Mouse (Mus musculus) embryonic facial prominence, embryonic 14.5 days (tissue): ENCODE measurements at regions not wholly inside any gene's neighbourhood (a gene's known extent, or its start where the extent isn't known, plus 50 kb on each side); places are given as distances from the start of the nearest gene placed in this dataset.

Experiments used
- ATAC-seq: fragments of 200-750 bp; cut with Nextera tagmentation; 2 replicates; pipeline ENCODE4 v1.8.0; 2017; ENCODE audit warnings: low read depth, moderate number of reproducible peaks, moderate TSS enrichment
- DNase-seq: peaks from one replicate; pipeline ENCODE4 v3.0.0-alpha.2; 2015; ENCODE audit warnings: low spot score
- H3K27ac ChIP-seq: fragments of 300-500 bp; sonication (generic); replicated peaks from 2 replicates; pipeline ENCODE4 v1.5.1; 2014; ENCODE audit warnings: low read depth, mild to moderate bottlenecking, low read length, moderate library complexity
- H3K27me3 ChIP-seq: fragments of 300-500 bp; sonication (generic); replicated peaks from 2 replicates; pipeline ENCODE4 v1.6.1; 2014; ENCODE audit warnings: low read length; ENCODE audit not compliant: control insufficient read depth, insufficient read depth
- H3K36me3 ChIP-seq: fragments of 300-500 bp; sonication (generic); 2 replicates; pipeline ENCODE4 v1.6.1; 2014; ENCODE audit warnings: low read length, mixed read lengths; ENCODE audit not compliant: control insufficient read depth, insufficient read depth
- H3K4me1 ChIP-seq: fragments of 300-500 bp; sonication (generic); 2 replicates; pipeline ENCODE4 v1.6.1; 2014; ENCODE audit warnings: antibody characterized with exemption, low read length; ENCODE audit not compliant: control insufficient read depth, insufficient read depth
- H3K4me2 ChIP-seq: fragments of 300-500 bp; sonication (generic); 2 replicates; pipeline ENCODE4 v1.6.1; 2014; ENCODE audit warnings: low read depth, mild to moderate bottlenecking, low read length, moderate library complexity, mixed read lengths
- H3K4me3 ChIP-seq: fragments of 300-500 bp; sonication (generic); 2 replicates; pipeline ENCODE4 v1.5.1; 2014; ENCODE audit warnings: low read depth, mild to moderate bottlenecking, low read length
- H3K9ac ChIP-seq: fragments of 300-500 bp; sonication (generic); 2 replicates; pipeline ENCODE4 v1.6.1; 2014; ENCODE audit warnings: low read depth, mild to moderate bottlenecking, low read length, moderate library complexity, mixed read lengths
- H3K9me3 ChIP-seq: fragments of 300-500 bp; sonication (generic); 2 replicates; pipeline ENCODE4 v1.6.1; 2016; ENCODE audit warnings: low read length; ENCODE audit not compliant: control insufficient read depth
- WGBS: fragments of 180-500 bp; shearing (Covaris S2); extraction: QIAGEN DNeasy Blood & Tissue Kit; methylation state at CpG from one replicate; pipeline ENCODE4 v1.1.7; 2014; 5-methylcytosine and 5-hydroxymethylcytosine counted together

- no peaks in the 10 kb centered on the region for H3K27me3 ChIP-seq
- no peak overlapping the region for H3K4me2 ChIP-seq
- no peak overlapping the region for H3K4me3 ChIP-seq
- ATAC-seq = no peak
- no peaks in the 10 kb centered on the region for H3K4me1 ChIP-seq
- no peak for DNase-seq
- 87% methylated on average over 16 of the region's 16 CpGs for WGBS
- H3K36me3 ChIP-seq = no peaks in the 10 kb centered on the region
- H3K9ac ChIP-seq = no peak overlapping the region
- no peaks in the 10 kb centered on the region for H3K9me3 ChIP-seq
- no peak overlapping the region for H3K27ac ChIP-seq
These were observed 276.3 kb upstream of the Zdhhc25 start for GRCm38 (mm10) chr15:88323584-88324375.

DNA sequence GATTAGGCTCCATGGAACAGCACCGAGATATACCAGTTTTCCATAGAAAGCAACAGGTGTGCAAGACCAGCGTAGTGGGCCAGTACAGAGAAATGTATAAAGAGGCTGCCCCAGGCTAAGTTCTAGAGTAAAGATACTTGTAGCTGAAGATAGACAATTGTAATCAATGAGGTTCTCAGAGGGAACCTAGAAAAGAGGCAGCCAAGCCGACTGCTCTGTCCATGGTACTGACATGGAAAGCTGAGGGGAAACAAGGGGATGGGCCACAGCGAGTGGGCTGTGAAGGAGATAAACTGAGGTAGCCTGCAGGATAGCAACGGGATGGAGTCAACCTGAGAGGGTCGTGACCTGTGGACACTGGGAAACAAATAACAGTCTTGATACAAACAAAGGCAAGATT, 275.0 kb upstream of the Zdhhc25 start:
- no peak overlapping the region for H3K27ac ChIP-seq

DNA sequence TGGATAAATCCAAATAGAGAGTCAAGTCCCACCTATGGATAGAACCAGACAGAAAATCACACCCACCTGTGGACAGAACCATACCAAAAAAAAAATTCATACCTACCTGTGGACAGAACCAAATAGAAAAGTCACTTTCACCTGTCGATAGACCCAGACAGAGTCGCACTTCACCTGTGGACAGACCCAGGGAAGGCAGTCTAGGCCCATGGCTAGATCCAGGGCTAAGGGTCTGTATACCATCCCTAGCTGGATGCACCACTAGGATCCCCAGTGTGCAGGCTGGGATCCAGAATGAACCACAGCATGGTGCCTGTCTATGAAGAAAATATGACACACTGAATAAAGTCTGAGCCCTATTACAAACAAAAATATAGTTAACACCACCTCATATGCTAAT, 246.9 kb upstream of the Zdhhc25 start:
- Histone ChIP-seq H3K4me2 (no peak overlapping the region), H3K4me3 (no peak overlapping the region), H3K27me3 (no peaks in the 10 kb centered on the region), H3K27ac (no peak overlapping the region), H3K36me3 (no peaks in the 10 kb centered on the region), H3K4me1 (no peaks in the 10 kb centered on the region), H3K9me3 (no peaks in the 10 kb centered on the region), H3K9ac (no peak overlapping the region)
- DNase-seq (no peak), ATAC-seq (no peak)
- WGBS = 87% methylated on average over 2 of the region's 2 CpGs

More for the DNA sequence above, 275.0 kb upstream of the Zdhhc25 start:
- no peak overlapping the region for H3K4me2 ChIP-seq
- ATAC-seq (no peak), DNase-seq (peak; percentile 12)
- H3K36me3 ChIP-seq = no peaks in the 10 kb centered on the region
- no peaks in the 10 kb centered on the region for H3K4me1 ChIP-seq
- 50% methylated on average over 6 of the region's 6 CpGs for WGBS
- no peaks in the 10 kb centered on the region for H3K9me3 ChIP-seq
- no peak overlapping the region for H3K9ac ChIP-seq
- no peak overlapping the region for H3K4me3 ChIP-seq
- no peaks in the 10 kb centered on the region for H3K27me3 ChIP-seq

GRCm38 (mm10) chr15:88360375-88361035, 239.6 kb upstream of the Zdhhc25 start:
- H3K36me3 ChIP-seq = no peaks in the 10 kb centered on the region
- H3K4me2 ChIP-seq = no peak overlapping the region
- DNase-seq (peak; percentile 73), ATAC-seq (0 out of 2 replicates have a peak, but pooled peaks have one; percentile 33)
- no peak overlapping the region for H3K27ac ChIP-seq
- H3K4me3 ChIP-seq = no peak overlapping the region
- H3K4me1 ChIP-seq = no peaks in the 10 kb centered on the region; the same call in 1 of the 2 replicates
- H3K27me3 ChIP-seq = no peaks in the 10 kb centered on the region
- H3K9me3 ChIP-seq = no peaks in the 10 kb centered on the region
- H3K9ac ChIP-seq = no peak overlapping the region
- 22% methylated on average over 12 of the region's 12 CpGs for WGBS

- Histone ChIP-seq H3K9me3 (no peaks in the 10 kb centered on the region), H3K4me2 (no peak overlapping the region), H3K4me3 (no peak overlapping the region), H3K4me1 (no peaks in the 10 kb centered on the region; the same call in 1 of the 2 replicates), H3K9ac (no peak overlapping the region), H3K36me3 (no peaks in the 10 kb centered on the region), H3K27me3 (no peaks in the 10 kb centered on the region), H3K27ac (no peak overlapping the region)
- DNase-seq (no peak), ATAC-seq (no peak)
- 54% methylated on average over 5 of the region's 5 CpGs for WGBS
These were observed 238.8 kb upstream of the Zdhhc25 start for GRCm38 (mm10) chr15:88361351-88361750.

DNA sequence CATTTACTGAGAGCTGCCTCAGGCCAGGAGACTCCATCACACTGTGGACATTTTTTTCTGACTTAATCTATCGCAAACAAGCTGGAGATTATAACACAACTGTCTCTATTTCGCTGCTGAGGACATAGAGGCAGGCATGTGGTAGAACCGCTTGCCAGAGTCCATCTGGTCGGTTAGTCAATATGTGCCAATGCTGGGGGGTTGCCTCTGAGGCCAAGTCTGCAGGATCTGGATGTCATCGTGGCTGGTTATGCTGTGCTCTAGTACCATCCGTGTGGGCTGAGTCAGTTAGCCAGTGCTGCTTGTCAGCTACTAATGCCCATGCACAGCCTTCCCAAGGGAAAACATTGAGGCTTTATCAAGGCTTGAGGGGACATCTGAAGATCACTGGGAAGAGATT, 237.1 kb upstream of the Zdhhc25 start:
- Histone ChIP-seq H3K4me1 (no peaks in the 10 kb centered on the region; the same call in 1 of the 2 replicates), H3K4me2 (no peak overlapping the region), H3K9me3 (no peaks in the 10 kb centered on the region), H3K36me3 (no peaks in the 10 kb centered on the region), H3K27me3 (no peaks in the 10 kb centered on the region), H3K9ac (no peak overlapping the region), H3K27ac (no peak overlapping the region), H3K4me3 (no peak overlapping the region)
- no peak for DNase-seq
- no peak for ATAC-seq
- WGBS = 43% methylated on average over 6 of the region's 6 CpGs

- Histone ChIP-seq H3K9ac (no peak overlapping the region), H3K4me2 (no peak overlapping the region), H3K4me1 (no peaks in the 10 kb centered on the region), H3K27me3 (no peaks in the 10 kb centered on the region; the same call in 1 of the 2 replicates), H3K36me3 (no peaks in the 10 kb centered on the region), H3K4me3 (no peak overlapping the region), H3K9me3 (no peaks in the 10 kb centered on the region), H3K27ac (no peak overlapping the region)
- WGBS = 82% methylated on average over 5 of the region's 5 CpGs
- ATAC-seq (no peak), DNase-seq (no peak)
These were observed 229.7 kb upstream of the Zdhhc25 start for GRCm38 (mm10) chr15:88370366-88370765.

GRCm38 (mm10) chr15:88372039-88372438, 228.1 kb upstream of the Zdhhc25 start:
- no peaks in the 10 kb centered on the region for H3K36me3 ChIP-seq
- no peak for DNase-seq
- no peak overlapping the region for H3K4me2 ChIP-seq
- no peak overlapping the region for H3K9ac ChIP-seq
- no peaks in the 10 kb centered on the region for H3K4me1 ChIP-seq
- WGBS = 77% methylated on average over 8 of the region's 8 CpGs
- H3K9me3 ChIP-seq = no peaks in the 10 kb centered on the region
- ATAC-seq = no peak
- no peak overlapping the region for H3K27ac ChIP-seq
- H3K4me3 ChIP-seq = no peak overlapping the region
- H3K27me3 ChIP-seq = no peaks in the 10 kb centered on the region; the same call in 1 of the 2 replicates
